In genomic region chr5:52528545-52528944, GRCm38 (mm10) we compare ENCODE assay signal across 14 mouse cellular contexts. TPM values are rescaled to one million over a fixed set of nuclear protein-coding genes. Genes with fewer than 3 reads are reported as not detected.
DNase-seq lines count a peak whose midpoint lies in the region; ATAC-seq and TF ChIP-seq lines count a peak whose summit lies in the region.
"Had no signal": no experiment of that assay in that cellular context is flagged by ENCODE, and none has a peak within 500 bp of the region (broad histone marks: within the 10 kb centered on the region; RNA-seq: fewer than 3 reads in every experiment).

No protein-coding gene starts in this region.

- H3K4me2 ChIP-seq in forebrain, postnatal 0 days (ENCODE audit: low read depth) = no peak overlapping the region
- no peak overlapping the region for H3K4me2 ChIP-seq in forebrain, embryonic 14.5 days (ENCODE audit: low read length)
- no peak overlapping the region for H3K4me2 ChIP-seq in midbrain, embryonic 11.5 days
- no peak overlapping the region for H3K4me2 ChIP-seq in midbrain, embryonic 13.5 days (replicated peaks)
- no peak overlapping the region for H3K4me2 ChIP-seq in forebrain, embryonic 11.5 days (ENCODE audit: low read depth, low read length, severe bottlenecking)
- H3K4me2 ChIP-seq in liver, embryonic 11.5 days = no peak overlapping the region
- H3K4me2 ChIP-seq: embryonic facial prominence, embryonic 12.5 days; limb, embryonic 15.5 days had no signal

- ATAC-seq in forebrain, postnatal 0 days = 0 out of 2 replicates have a peak, but pooled peaks have one; percentile 32
- no peak for ATAC-seq in forebrain, embryonic 14.5 days
- ATAC-seq in midbrain, embryonic 11.5 days (ENCODE audit: low FRiP score) = no peak
- ATAC-seq in midbrain, embryonic 13.5 days = no peak
- ATAC-seq in hematopoietic stem cell, adult 5-6 weeks (replicated peaks in 1 of 2; ENCODE audit: insufficient read depth in 1 of 2, low FRiP score in 2 of 2, low TSS enrichment in 1 of 2, low read depth in 1 of 2, poor library complexity in 2 of 2, severe bottlenecking in 2 of 2) = peak; percentile 67 to 81
- ATAC-seq in forebrain, embryonic 11.5 days (replicated peaks; ENCODE audit: low FRiP score) = no peak
- ATAC-seq in liver, embryonic 11.5 days (replicated peaks; ENCODE audit: low FRiP score) = no peak

- H3K9ac ChIP-seq in forebrain, postnatal 0 days = no peak overlapping the region
- H3K9ac ChIP-seq in forebrain, embryonic 14.5 days (ENCODE audit: low read length) = no peak overlapping the region
- no peak overlapping the region for H3K9ac ChIP-seq in midbrain, embryonic 11.5 days (ENCODE audit: low read length)
- H3K9ac ChIP-seq in midbrain, embryonic 13.5 days (replicated peaks) = no peak overlapping the region
- H3K9ac ChIP-seq in forebrain, embryonic 11.5 days (ENCODE audit: low read length) = no peak overlapping the region
- H3K9ac ChIP-seq in liver, embryonic 11.5 days (ENCODE audit: low read depth, low read length) = no peak overlapping the region
- H3K9ac ChIP-seq: embryonic facial prominence, embryonic 12.5 days; limb, embryonic 15.5 days had no signal

- no peaks in the 10 kb centered on the region for H3K9me3 ChIP-seq in forebrain, postnatal 0 days (ENCODE audit: low read length)
- H3K9me3 ChIP-seq in forebrain, embryonic 14.5 days (replicated peaks; ENCODE audit: control insufficient read depth, low read length) = no peaks in the 10 kb centered on the region
- no peaks in the 10 kb centered on the region for H3K9me3 ChIP-seq in midbrain, embryonic 11.5 days (ENCODE audit: control insufficient read depth, low read length)
- H3K9me3 ChIP-seq in midbrain, embryonic 13.5 days = no peaks in the 10 kb centered on the region
- no peaks in the 10 kb centered on the region for H3K9me3 ChIP-seq in forebrain, embryonic 11.5 days (ENCODE audit: control insufficient read depth, low read length)
- no peaks in the 10 kb centered on the region for H3K9me3 ChIP-seq in liver, embryonic 11.5 days (ENCODE audit: control insufficient read depth, low read length)
- H3K9me3 ChIP-seq: embryonic facial prominence, embryonic 12.5 days; forebrain, embryonic 10.5 days; limb, embryonic 15.5 days had no signal

- no peaks in the 10 kb centered on the region for H3K4me1 ChIP-seq in forebrain, postnatal 0 days (ENCODE audit: insufficient read depth)
- no peaks in the 10 kb centered on the region for H3K4me1 ChIP-seq in forebrain, embryonic 14.5 days (ENCODE audit: control insufficient read depth, insufficient read depth, low read length)
- H3K4me1 ChIP-seq in midbrain, embryonic 11.5 days (ENCODE audit: control insufficient read depth, insufficient read depth, low read length) = no peaks in the 10 kb centered on the region
- H3K4me1 ChIP-seq in midbrain, embryonic 13.5 days (replicated peaks) = no peaks in the 10 kb centered on the region
- no peaks in the 10 kb centered on the region for H3K4me1 ChIP-seq in forebrain, embryonic 11.5 days (replicated peaks; ENCODE audit: control insufficient read depth, insufficient read depth, low read length)
- no peaks in the 10 kb centered on the region for H3K4me1 ChIP-seq in liver, embryonic 11.5 days (replicated peaks; ENCODE audit: control insufficient read depth, insufficient read depth, low read length)
- H3K4me1 ChIP-seq: embryonic facial prominence, embryonic 12.5 days; forebrain, embryonic 10.5 days; limb, embryonic 15.5 days had no signal

- H3K27me3 ChIP-seq in forebrain, postnatal 0 days (ENCODE audit: insufficient read depth, low read length) = no peaks in the 10 kb centered on the region
- H3K27me3 ChIP-seq in forebrain, embryonic 14.5 days (replicated peaks; ENCODE audit: control insufficient read depth, insufficient read depth, low read length) = no peaks in the 10 kb centered on the region
- H3K27me3 ChIP-seq in midbrain, embryonic 11.5 days (ENCODE audit: control insufficient read depth, insufficient read depth, low read length) = no peaks in the 10 kb centered on the region
- no peaks in the 10 kb centered on the region for H3K27me3 ChIP-seq in midbrain, embryonic 13.5 days
- H3K27me3 ChIP-seq in forebrain, embryonic 11.5 days (ENCODE audit: control insufficient read depth, insufficient read depth, low read length) = no peaks in the 10 kb centered on the region
- H3K27me3 ChIP-seq in liver, embryonic 11.5 days (replicated peaks; ENCODE audit: control insufficient read depth, insufficient read depth, low read length) = no peaks in the 10 kb centered on the region
- H3K27me3 ChIP-seq: embryonic facial prominence, embryonic 12.5 days; limb, embryonic 15.5 days had no signal

- H3K27ac ChIP-seq in forebrain, postnatal 0 days (ENCODE audit: low read depth, low read length) = no peak overlapping the region
- no peak overlapping the region for H3K27ac ChIP-seq in forebrain, embryonic 14.5 days (ENCODE audit: low read depth, low read length)
- no peak overlapping the region for H3K27ac ChIP-seq in midbrain, embryonic 11.5 days (ENCODE audit: low read depth, low read length)
- H3K27ac ChIP-seq in midbrain, embryonic 13.5 days = no peak overlapping the region
- no peak overlapping the region for H3K27ac ChIP-seq in forebrain, embryonic 11.5 days (ENCODE audit: low read depth, low read length)
- H3K27ac ChIP-seq in liver, embryonic 11.5 days (ENCODE audit: low read depth, low read length) = no peak overlapping the region
- H3K27ac ChIP-seq: embryonic facial prominence, embryonic 12.5 days; forebrain, embryonic 10.5 days; limb, embryonic 15.5 days; stomach, postnatal 0 days had no signal

- TF ChIP-seq CTCF in forebrain, postnatal 0 days (IDR thresholded peaks at IDR 0.05; ENCODE audit: low read depth) = no peak

- H3K4me3 ChIP-seq in forebrain, postnatal 0 days (ENCODE audit: low read depth, low read length) = no peak overlapping the region
- no peak overlapping the region for H3K4me3 ChIP-seq in forebrain, embryonic 14.5 days (ENCODE audit: low read depth, low read length)
- no peak overlapping the region for H3K4me3 ChIP-seq in midbrain, embryonic 11.5 days (ENCODE audit: low read depth, low read length)
- no peak overlapping the region for H3K4me3 ChIP-seq in midbrain, embryonic 13.5 days (replicated peaks)
- no peak overlapping the region for H3K4me3 ChIP-seq in forebrain, embryonic 11.5 days (ENCODE audit: low read depth, low read length)
- no peak overlapping the region for H3K4me3 ChIP-seq in liver, embryonic 11.5 days (ENCODE audit: low read depth, low read length)
- H3K4me3 ChIP-seq: embryonic facial prominence, embryonic 12.5 days; forebrain, embryonic 10.5 days; limb, embryonic 15.5 days had no signal

- no peak for DNase-seq in forebrain, postnatal 0 days
- DNase-seq in forebrain, embryonic 14.5 days (ENCODE audit: low spot score) = no peak
- peak; percentile 47 for DNase-seq in midbrain, embryonic 11.5 days (ENCODE audit: low spot score, missing footprints)
- DNase-seq in lung, postnatal 10 days = no peak
- DNase-seq in forebrain, embryonic 11.5 days (ENCODE audit: low spot score) = no peak
- DNase-seq in liver, embryonic 11.5 days (ENCODE audit: low spot score) = no peak
- DNase-seq: adrenal gland, adult 2 months; gastrocnemius, postnatal 36 days had no signal

- WGBS in forebrain, postnatal 0 days = 55% methylated on average over 7 of the region's 7 CpGs
- WGBS in forebrain, embryonic 14.5 days = 66% methylated on average over 7 of the region's 7 CpGs
- 70% methylated on average over 7 of the region's 7 CpGs for WGBS in midbrain, embryonic 11.5 days
- WGBS in midbrain, embryonic 13.5 days = 70% methylated on average over 7 of the region's 7 CpGs
- 79% methylated on average over 7 of the region's 7 CpGs for WGBS in forebrain, embryonic 11.5 days
- WGBS in liver, embryonic 11.5 days = 34% methylated on average over 7 of the region's 7 CpGs

- H3K36me3 ChIP-seq in forebrain, postnatal 0 days (ENCODE audit: insufficient read depth) = no peaks in the 10 kb centered on the region
- no peaks in the 10 kb centered on the region for H3K36me3 ChIP-seq in forebrain, embryonic 14.5 days (ENCODE audit: control insufficient read depth, insufficient read depth, low read length)
- H3K36me3 ChIP-seq in midbrain, embryonic 11.5 days (ENCODE audit: control insufficient read depth, insufficient read depth, low read length) = no peaks in the 10 kb centered on the region
- H3K36me3 ChIP-seq in midbrain, embryonic 13.5 days = no peaks in the 10 kb centered on the region
- no peaks in the 10 kb centered on the region for H3K36me3 ChIP-seq in forebrain, embryonic 11.5 days (ENCODE audit: control insufficient read depth, insufficient read depth, low read length)
- no peaks in the 10 kb centered on the region for H3K36me3 ChIP-seq in liver, embryonic 11.5 days (ENCODE audit: control insufficient read depth, insufficient read depth, low read length)
- H3K36me3 ChIP-seq: embryonic facial prominence, embryonic 12.5 days; forebrain, embryonic 10.5 days; limb, embryonic 15.5 days had no signal

RNA-seq across cellular contexts. Expression of gene Lgi2, which starts 37.7 kb away (rescaled TPM):
- 14.6 and 15.1 TPM in 2 replicates for total RNA-seq in forebrain, postnatal 0 days (2014; rRNA removed)
- 4.3 and 6.1 TPM in 2 replicates for polyA plus RNA-seq in forebrain, postnatal 0 days (2015; fragmentation: Nextera tagmentation; extraction: Ambion mirVana)
- 1.4 and 1.7 TPM in 2 replicates for polyA plus RNA-seq in forebrain, embryonic 14.5 days (2014; fragmentation: Nextera tagmentation; extraction: Ambion mirVana)
- polyA plus RNA-seq in midbrain, embryonic 11.5 days (2014; fragmentation: Nextera tagmentation; extraction: Ambion mirVana) = 0.92 and 1.3 TPM in 2 replicates
- polyA plus RNA-seq in midbrain, embryonic 13.5 days (2015; fragmentation: Nextera tagmentation; extraction: Ambion mirVana) = 1.8 and 2.0 TPM in 2 replicates
- not detected in 2 replicates for total RNA-seq in hematopoietic stem cell, adult 5-6 weeks (2017)
- polyA plus RNA-seq in forebrain, embryonic 11.5 days (2014; fragmentation: Nextera tagmentation; extraction: Ambion mirVana) = 0.80 and 0.88 TPM in 2 replicates
- 0.84 and 1.0 TPM in 2 replicates for polyA plus RNA-seq in liver, embryonic 11.5 days (2014; fragmentation: Nextera tagmentation; extraction: Ambion mirVana)

RNA-seq across cellular contexts. Expression of gene Ccdc149, which starts 57.2 kb away (rescaled TPM):
- 16.1 and 21.4 TPM in 2 replicates for total RNA-seq in forebrain, postnatal 0 days (2014; rRNA removed)
- 13.4 and 16.0 TPM in 2 replicates for polyA plus RNA-seq in forebrain, postnatal 0 days (2015; fragmentation: Nextera tagmentation; extraction: Ambion mirVana)
- polyA plus RNA-seq in forebrain, embryonic 14.5 days (2014; fragmentation: Nextera tagmentation; extraction: Ambion mirVana) = 8.5 and 9.6 TPM in 2 replicates
- polyA plus RNA-seq in midbrain, embryonic 11.5 days (2014; fragmentation: Nextera tagmentation; extraction: Ambion mirVana) = 2.4 and 3.1 TPM in 2 replicates
- polyA plus RNA-seq in midbrain, embryonic 13.5 days (2015; fragmentation: Nextera tagmentation; extraction: Ambion mirVana) = 8.2 and 9.7 TPM in 2 replicates
- 6.4 and 11.1 TPM in 2 replicates for total RNA-seq in hematopoietic stem cell, adult 5-6 weeks (2017)
- 3.1 and 3.2 TPM in 2 replicates for polyA plus RNA-seq in forebrain, embryonic 11.5 days (2014; fragmentation: Nextera tagmentation; extraction: Ambion mirVana)
- polyA plus RNA-seq in liver, embryonic 11.5 days (2014; fragmentation: Nextera tagmentation; extraction: Ambion mirVana) = 1.1 and 1.2 TPM in 2 replicates

Comparison
In these comparisons a context has a peak if more than half of its experiments do, and no peak if none do; other contexts are left out.
1. ATAC-seq: peak in forebrain, postnatal 0 days (single experiment) and hematopoietic stem cell, adult 5-6 weeks (2 of 2); none in forebrain, embryonic 14.5 days (single experiment), midbrain, embryonic 11.5 days (single experiment), midbrain, embryonic 13.5 days (single experiment), forebrain, embryonic 11.5 days (single experiment) and liver, embryonic 11.5 days (single experiment).